Mouse (Mus musculus) c-Kit-negative CD71-positive TER-119-positive erythroid progenitor cells, embryonic 14.5 days (primary cell): ENCODE measurements around the gene Dhx16.
A peak's percentile ranks its signal among the peaks of the same experiment; 100 is the strongest.
"Not testable (repeated sequence)": the region's sequence is repeated elsewhere in the genome, so short reads cannot be mapped to it uniquely, and the experiment has no call there.

Source experiments
- DNase-seq: peaks from one replicate; pipeline ENCODE4 v3.0.0-alpha.2; 2013; ENCODE audit warnings: low read depth, low spot score

Dhx16 gene

GRCm38 (mm10) chr17:35879245-35880057, at the start of gene Dhx16:
Dhx16 (plus strand) TSS chr17:35879819.
- DNase-seq, result peak; percentile 82

DNA sequence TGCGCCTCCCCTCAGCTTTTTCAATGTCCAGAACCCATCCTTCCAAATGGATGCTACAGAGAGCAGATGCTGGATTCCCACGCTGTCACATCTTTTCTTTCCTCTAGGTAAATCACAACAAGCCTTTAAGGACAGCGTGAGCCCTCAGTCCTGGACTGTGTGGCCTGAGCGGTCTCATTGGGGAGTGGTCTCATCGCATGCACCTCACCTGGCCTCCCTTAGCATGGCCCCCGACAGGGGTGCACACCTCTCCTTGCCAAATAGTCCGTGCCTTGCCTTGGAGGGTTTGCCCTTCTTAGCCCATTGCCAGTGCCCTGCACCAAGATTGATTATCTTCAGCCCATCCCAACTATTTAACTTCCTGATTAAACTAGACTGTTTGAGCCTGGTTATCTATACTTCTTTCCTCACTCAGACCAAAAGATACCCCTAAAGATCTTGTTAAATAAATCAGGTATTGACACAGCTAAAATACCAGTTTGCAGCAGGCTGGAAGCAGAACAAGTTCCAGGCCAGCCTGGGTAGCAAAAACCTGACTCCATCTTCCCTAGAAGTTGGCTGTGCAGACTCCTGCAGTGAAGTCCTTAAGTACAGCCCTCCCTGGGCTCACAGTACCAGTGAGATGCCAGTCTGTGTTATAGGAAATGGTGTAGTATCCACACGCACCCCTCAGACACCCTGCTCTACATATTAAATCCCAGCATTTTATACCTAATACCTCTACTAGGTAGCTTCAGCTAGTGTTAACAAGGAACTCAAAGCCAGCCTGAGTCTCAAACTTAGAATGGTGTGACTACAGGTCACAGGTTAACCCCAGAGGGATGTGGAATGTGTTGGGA, 47.0 kb upstream of the Dhx16 start:
- no peak for DNase-seq

DNA sequence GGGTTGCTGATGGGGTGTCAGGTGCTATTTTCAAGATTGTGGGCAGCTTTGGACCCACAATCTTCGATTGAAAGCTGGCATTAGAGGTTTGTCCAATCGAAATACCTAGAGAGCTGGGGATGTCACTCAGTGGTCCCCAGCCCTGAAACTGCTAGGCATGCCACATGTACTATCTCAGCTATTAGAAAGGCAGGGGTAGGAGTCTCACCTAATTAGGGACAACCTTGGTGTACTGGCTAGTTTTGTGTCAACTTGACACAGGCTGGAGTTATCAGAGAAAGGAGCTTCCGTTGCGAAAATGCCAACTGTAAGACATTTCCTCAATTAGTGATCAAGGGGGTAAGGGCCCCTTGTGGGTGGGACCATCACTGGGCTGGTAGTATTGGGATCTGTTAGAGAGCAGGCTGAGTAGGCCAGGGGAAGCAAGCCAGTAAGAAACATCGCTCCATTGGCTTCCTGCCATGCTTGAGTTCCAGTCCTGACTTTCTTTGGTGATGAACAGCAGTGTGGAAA, 46.3 kb upstream of the Dhx16 start:
- no peak for DNase-seq

DNA sequence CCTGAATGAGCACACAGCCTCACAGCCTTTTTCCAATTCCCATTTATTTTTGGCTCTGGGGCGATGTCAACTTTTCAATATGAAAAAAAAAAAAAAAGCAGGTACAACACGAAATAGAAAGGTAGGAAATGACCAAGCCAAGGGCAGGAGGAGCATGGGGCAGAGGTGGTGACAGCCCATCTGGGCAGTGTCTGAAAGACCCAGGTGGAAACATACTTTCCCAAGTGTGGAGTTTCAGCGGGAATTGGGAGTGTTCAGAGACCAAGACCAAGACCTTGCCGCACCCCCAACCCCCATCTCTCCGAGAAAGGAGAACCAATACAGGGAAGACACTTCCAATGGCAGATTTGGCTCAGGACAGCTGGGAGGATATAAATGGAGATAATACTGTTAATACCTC, 45.7 kb upstream of the Dhx16 start:
- no peak for DNase-seq

DNA sequence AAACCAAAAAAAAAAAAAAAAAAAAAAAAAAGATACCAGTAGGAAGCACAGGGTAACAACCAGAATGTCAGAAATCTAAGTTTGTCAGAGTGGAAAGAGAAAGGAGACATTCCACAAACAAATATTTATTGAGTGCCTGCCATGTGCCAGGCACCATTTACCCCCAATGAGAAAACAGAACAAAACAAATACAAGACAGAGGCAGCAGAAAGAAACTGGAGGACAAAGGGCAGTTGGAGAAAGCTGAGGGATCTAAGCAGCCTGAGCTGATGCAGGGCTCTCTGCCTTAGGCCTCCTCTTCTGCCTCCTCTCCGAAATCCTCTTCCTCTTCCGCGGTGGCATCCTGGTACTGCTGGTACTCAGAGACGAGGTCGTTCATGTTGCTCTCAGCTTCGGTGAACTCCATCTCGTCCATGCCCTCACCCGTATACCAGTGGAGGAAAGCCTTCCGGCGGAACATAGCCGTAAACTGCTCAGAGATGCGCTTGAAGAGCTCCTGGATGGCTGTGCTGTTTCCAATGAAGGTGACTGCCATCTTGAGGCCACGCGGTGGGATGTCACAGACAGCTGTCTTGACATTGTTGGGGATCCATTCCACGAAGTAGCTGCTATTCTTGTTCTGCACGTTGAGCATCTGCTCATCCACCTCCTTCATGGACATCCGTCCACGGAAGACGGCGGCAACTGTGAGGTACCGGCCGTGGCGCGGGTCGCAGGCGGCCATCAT, 44.8 kb upstream of the Dhx16 start:
- DNase-seq, result no peak

GRCm38 (mm10) chr17:35835424-35836140, 44.0 kb upstream of the Dhx16 start:
- no peak for DNase-seq

GRCm38 (mm10) chr17:35836178-35836965, 43.2 kb upstream of the Dhx16 start:
- DNase-seq, result peak; percentile 83

- no peak for DNase-seq
Observed at GRCm38 (mm10) chr17:35836991-35837422, 42.6 kb upstream of the Dhx16 start.

- no peak for DNase-seq
Observed at GRCm38 (mm10) chr17:35837487-35837886, 42.1 kb upstream of the Dhx16 start.

DNA sequence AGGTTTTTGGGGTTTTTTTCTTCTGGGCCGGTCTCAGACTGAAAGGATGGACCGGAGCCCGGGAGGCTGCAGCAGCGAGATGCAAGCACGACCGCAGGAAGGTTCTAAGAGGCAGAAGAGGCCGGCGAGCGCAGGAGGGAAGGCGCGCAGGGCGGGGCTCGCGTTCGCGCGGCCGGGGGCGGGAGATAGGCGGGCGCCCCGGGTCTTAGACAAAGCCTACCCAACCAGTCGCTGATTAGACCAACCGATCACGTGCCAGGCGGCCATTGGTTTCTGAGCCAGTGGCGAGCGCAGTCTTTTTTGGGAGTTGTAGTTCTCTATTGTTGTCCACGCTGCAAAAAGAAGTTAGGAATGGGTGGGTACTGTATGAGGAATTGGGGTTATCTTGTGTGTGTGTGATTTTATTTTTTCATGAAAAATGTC, 41.5 kb upstream of the Dhx16 start, which contains the start of gene Tubb5:
Tubb5 (minus strand) TSS at position 185 of the 423 bp plus-strand sequence.
- DNase-seq, result peak; percentile 89

- no peak for DNase-seq
Observed at GRCm38 (mm10) chr17:35838570-35838969, 41.0 kb upstream of the Dhx16 start.

DNA sequence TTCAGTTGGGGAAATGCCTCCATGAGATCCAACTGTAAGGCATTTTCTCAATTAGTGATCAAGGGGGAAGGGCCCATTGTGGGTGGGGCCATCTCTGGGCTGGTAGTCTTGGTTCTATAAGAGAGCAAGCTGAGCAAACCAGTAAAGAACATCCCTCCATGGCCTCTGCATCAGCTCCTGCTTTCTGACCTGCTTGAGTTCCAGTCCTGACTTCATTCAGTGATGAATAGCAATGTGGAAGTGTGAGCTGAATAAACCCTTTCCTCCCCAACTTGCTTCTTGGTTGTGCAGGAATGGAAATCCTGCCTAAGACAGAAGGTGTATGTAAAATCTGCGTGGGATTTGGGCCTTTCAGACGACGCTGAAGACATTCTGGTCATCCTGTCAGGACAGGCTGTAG, 40.6 kb upstream of the Dhx16 start:
- not testable (repeated sequence) for DNase-seq

DNA sequence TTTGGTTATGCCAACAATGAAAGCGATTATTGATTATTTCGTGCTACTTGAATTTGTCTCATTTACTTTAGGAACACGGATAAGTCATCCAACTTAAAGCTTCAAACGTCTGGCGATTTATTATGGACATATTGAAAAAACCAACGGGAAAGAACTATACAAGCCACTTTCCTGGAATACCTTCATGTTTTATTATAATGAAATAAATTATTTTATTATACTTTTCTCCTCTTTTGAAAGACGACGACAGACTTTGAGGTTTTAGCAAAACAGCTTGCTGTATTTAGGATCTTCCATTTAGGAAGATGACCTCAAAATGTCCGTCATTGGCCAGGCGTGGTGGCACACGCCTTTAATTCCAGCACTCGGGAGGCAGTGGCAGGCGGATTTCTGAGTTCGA, 39.1 kb upstream of the Dhx16 start:
- no peak for DNase-seq

DNA sequence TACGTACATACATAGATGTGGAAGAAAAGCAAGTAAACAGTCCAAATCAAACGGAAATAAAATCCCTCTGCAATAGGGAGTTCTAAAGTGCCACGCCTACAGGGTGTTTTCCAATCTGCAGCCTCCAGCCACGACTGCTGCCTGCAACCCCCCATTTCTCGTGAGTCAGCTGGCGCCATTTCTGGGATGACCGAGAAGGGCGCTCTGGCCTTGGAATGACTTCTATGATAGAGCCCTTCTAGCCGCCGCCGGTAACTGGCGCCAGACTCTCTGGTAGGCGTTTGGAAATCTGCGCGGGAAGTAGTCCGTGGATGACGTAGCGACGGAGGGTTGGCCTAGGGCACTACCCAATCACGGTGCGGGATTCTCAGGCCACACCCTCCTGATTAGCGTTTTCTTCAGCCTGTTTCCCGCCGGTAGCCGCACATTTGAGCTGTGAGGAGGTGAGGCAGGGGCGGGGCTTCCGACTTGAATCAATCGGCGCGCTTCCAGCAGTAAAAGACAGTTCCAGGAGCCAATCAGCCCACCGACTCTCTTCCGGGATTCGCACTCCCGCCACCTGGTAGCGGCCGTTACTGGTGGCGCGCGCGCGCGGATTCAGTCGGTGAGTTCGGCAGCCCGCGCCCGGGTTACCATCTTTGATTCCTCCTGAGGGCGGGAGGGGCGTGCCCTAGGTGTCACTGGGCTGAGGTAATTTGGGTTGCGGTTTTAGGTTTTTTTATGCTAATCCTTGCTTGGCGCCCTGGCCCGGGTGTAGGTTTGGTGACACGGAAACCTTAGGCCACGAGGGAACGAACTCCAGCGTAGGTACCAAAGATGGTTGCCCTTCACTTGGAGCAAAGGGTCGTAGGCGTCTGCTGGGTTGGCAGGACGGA, 38.3 kb upstream of the Dhx16 start, which contains the start of gene Mdc1:
Mdc1 (plus strand) TSS at position 440 of the 875 bp plus-strand sequence.
- DNase-seq, result peak; percentile 100

DNA sequence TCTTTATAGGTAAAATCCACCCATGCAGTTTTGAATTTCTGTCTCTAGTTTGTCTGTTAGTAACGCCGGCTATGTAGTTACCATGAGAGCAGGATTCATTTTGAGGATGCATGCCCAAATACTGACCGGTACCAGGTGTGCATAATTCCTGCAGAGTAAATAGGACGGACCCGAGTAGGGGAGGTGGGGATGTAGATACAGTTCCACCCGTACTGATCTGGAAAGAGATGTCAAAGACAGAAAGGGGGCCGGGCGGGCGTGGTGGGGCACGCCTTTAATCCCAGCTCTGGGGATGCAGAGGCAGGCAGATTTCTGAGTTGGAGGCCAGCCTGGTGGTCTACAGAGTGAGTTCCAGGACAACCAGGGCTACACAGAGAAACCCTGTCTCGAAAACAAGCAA, 37.6 kb upstream of the Dhx16 start:
- DNase-seq, result no peak

DNA sequence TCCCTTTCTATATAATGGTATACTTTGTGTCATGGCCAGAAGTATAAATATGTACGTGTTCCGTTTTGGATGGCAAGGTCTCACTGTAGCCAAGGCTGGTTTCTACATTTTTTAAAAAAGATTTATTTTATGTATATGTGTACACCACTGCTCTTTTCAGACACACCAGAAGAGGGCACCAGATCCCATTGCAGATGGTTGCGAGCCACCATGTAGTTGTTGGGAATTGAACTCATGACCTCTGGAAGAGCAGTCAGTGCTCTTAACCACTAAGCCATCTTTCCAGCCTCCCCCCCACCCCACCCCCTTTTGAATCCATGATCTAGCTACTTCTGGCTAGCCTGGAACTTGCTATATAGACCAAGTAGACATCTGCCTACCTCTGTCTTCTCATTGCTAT, 36.1 kb upstream of the Dhx16 start:
- no peak for DNase-seq

GRCm38 (mm10) chr17:35848112-35848511, 31.5 kb upstream of the Dhx16 start:
- no peak for DNase-seq

GRCm38 (mm10) chr17:35850974-35851373, 28.6 kb upstream of the Dhx16 start:
- no peak for DNase-seq

DNA sequence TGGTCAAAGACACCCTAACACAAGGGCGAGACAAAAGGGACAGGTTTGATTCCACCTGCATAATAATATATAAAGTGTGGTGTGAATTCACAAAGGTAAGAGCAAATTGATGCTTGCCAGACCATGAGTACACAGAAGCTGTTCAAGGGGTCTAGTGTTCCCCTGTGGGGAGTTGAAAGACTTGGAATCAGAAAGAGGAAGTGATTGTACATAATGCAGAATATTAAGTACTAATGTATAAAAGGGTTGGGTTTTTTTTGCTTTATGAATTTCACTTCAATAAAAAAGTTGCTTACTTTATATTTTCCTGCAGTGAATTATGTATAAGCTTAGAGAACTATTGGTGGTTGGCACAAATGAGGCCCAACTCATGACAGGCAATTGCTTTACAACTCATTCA, 20.2 kb upstream of the Dhx16 start:
- DNase-seq, result no peak
